Mouse (Mus musculus): ENCODE measurements at regions not wholly inside any gene's neighbourhood (a gene's known extent, or its start where the extent isn't known, plus 50 kb on each side); places are given as distances from the start of the nearest gene placed in this dataset.

DNA sequence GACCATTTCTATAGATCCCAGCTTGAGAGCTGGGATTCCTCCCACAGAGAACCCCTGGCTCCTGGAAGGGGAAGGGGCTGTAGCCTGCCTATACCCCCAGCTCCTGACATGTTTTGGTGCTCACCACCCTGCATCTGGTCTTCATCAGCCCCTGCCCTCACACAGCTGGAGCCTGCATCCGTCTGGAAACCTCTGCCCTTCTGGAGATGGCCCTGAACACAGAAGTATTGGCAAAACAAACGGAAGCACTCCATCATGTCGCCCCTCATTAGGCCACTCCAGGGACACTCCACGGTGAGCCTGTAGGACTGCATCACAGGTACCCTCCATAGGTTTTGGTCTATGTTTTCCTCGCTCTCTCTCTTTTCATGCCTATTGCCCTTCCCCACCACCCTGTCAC is 231.3 kb downstream of the Rybp start:
- no peaks in the 10 kb centered on the region for H3K36me3 ChIP-seq
- 80% methylated on average over 5 of the region's 5 CpGs for WGBS
- no peak overlapping the region for H3K9ac ChIP-seq (replicated peaks)
- H3K4me2 ChIP-seq (replicated peaks): no peak overlapping the region
- H3K4me1 ChIP-seq (replicated peaks): peaks cover 4% of the 10 kb centered on the region
- ATAC-seq: no peak
- no peak overlapping the region for H3K4me3 ChIP-seq (replicated peaks)
- H3K9me3 ChIP-seq: no peaks in the 10 kb centered on the region
- no peak overlapping the region for H3K27ac ChIP-seq
- peaks cover 36% of the 10 kb centered on the region for H3K27me3 ChIP-seq

GRCm38 (mm10) chr6:100052955-100053795 is 234.1 kb downstream of the Rybp start:
- Histone ChIP-seq H3K9me3 (no peaks in the 10 kb centered on the region), H3K27ac (no peak overlapping the region), H3K4me2 (replicated peaks) (no peak overlapping the region), H3K4me3 (replicated peaks) (no peak overlapping the region), H3K9ac (replicated peaks) (no peak overlapping the region), H3K36me3 (no peaks in the 10 kb centered on the region), H3K4me1 (replicated peaks) (peaks cover 10% of the 10 kb centered on the region), H3K27me3 (peaks cover 53% of the 10 kb centered on the region)
- 84% methylated on average over 8 of the region's 8 CpGs for WGBS
- no peak for ATAC-seq

DNA sequence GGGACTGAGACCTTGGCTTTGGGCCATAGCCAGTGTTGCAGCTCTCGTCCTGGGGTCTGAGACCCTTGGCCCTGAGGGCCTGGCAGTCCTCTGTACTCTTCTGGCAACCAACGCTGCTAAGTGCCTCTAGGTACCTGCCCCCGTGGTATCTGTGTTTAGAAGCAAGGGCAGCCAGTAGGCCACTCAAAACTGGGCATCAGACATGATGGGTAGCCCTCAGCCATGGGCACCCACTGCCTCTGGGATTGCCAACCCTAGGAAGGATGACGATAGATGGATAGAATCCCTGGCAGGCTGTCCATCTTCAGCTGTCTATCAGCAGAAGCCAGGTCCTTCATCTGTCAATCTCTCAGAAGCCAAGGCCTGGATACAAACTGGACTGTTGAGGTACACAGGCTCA is 234.9 kb downstream of the Rybp start:
- Histone ChIP-seq H3K27me3 (peaks cover 56% of the 10 kb centered on the region), H3K36me3 (no peaks in the 10 kb centered on the region), H3K9ac (replicated peaks) (no peak overlapping the region), H3K9me3 (no peaks in the 10 kb centered on the region), H3K4me2 (replicated peaks) (no peak overlapping the region), H3K4me1 (replicated peaks) (peaks cover 10% of the 10 kb centered on the region), H3K4me3 (replicated peaks) (no peak overlapping the region), H3K27ac (no peak overlapping the region)
- no peak for ATAC-seq
- 87% methylated on average over 4 of the region's 4 CpGs for WGBS

DNA sequence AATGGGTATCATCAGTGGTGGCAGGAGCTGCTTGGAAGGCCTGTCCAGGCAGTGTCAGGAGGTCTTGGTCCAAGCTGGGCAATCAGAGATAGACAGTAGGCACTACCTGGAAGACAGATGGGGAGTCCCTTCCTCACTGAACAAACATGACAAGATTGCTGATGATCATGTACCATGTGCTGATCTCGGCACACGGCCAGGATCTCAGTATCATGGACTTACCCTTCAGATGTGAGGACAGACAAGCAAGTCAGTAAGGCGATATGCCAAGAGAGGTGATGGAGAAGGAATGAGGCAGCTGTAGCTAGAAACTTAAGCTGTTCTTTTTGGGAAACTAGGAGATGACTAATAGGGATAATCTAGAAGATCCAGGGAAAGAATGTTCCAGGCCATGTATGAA is 238.2 kb downstream of the Rybp start:
- no peak overlapping the region for H3K4me2 ChIP-seq (replicated peaks)
- no peaks in the 10 kb centered on the region for H3K36me3 ChIP-seq
- H3K9me3 ChIP-seq: no peaks in the 10 kb centered on the region
- H3K27me3 ChIP-seq: peaks cover 74% of the 10 kb centered on the region
- H3K9ac ChIP-seq (replicated peaks): no peak overlapping the region
- H3K4me3 ChIP-seq (replicated peaks): no peak overlapping the region
- no peak overlapping the region for H3K27ac ChIP-seq
- H3K4me1 ChIP-seq (replicated peaks): peaks cover 26% of the 10 kb centered on the region
- ATAC-seq: no peak
- WGBS: 99% methylated on average over 3 of the region's 3 CpGs

GRCm38 (mm10) chr6:100046186-100046990 is 240.9 kb downstream of the Rybp start:
- H3K4me1 ChIP-seq (replicated peaks): peaks cover 23% of the 10 kb centered on the region
- H3K27me3 ChIP-seq: peaks cover 82% of the 10 kb centered on the region
- no peak overlapping the region for H3K27ac ChIP-seq
- no peaks in the 10 kb centered on the region for H3K36me3 ChIP-seq
- H3K4me3 ChIP-seq (replicated peaks): no peak overlapping the region
- no peaks in the 10 kb centered on the region for H3K9me3 ChIP-seq
- WGBS: 15% methylated on average over 12 of the region's 12 CpGs
- H3K4me2 ChIP-seq (replicated peaks): peak overlapping the region; percentile 18; the same call in 1 of the 2 replicates
- ATAC-seq: peak; percentile 68
- H3K9ac ChIP-seq (replicated peaks): no peak overlapping the region

GRCm38 (mm10) chr6:100045109-100045508 is 242.2 kb downstream of the Rybp start:
- Histone ChIP-seq H3K4me3 (replicated peaks) (no peak overlapping the region), H3K4me1 (replicated peaks) (peaks cover 29% of the 10 kb centered on the region), H3K9me3 (no peaks in the 10 kb centered on the region), H3K27me3 (peaks cover 78% of the 10 kb centered on the region), H3K27ac (no peak overlapping the region), H3K4me2 (replicated peaks) (no peak overlapping the region), H3K36me3 (no peaks in the 10 kb centered on the region), H3K9ac (replicated peaks) (no peak overlapping the region)
- no peak for ATAC-seq
- 90% methylated on average over 6 of the region's 6 CpGs for WGBS

GRCm38 (mm10) chr6:100041161-100041560 is 246.1 kb downstream of the Rybp start:
- WGBS: 53% methylated on average over 5 of the region's 5 CpGs
- Histone ChIP-seq H3K4me1 (replicated peaks) (peaks cover 22% of the 10 kb centered on the region), H3K27me3 (peaks cover 61% of the 10 kb centered on the region)

GRCm38 (mm10) chr6:100040459-100040984 is 246.8 kb downstream of the Rybp start:
- no peak for ATAC-seq
- H3K27me3 ChIP-seq: peaks cover 62% of the 10 kb centered on the region

More at GRCm38 (mm10) chr6:100041161-100041560, 246.1 kb downstream of the Rybp start:
- Histone ChIP-seq H3K4me2 (replicated peaks) (no peak overlapping the region), H3K9ac (replicated peaks) (no peak overlapping the region), H3K36me3 (no peaks in the 10 kb centered on the region), H3K9me3 (no peaks in the 10 kb centered on the region), H3K27ac (no peak overlapping the region), H3K4me3 (replicated peaks) (no peak overlapping the region)
- ATAC-seq: no peak

DNA sequence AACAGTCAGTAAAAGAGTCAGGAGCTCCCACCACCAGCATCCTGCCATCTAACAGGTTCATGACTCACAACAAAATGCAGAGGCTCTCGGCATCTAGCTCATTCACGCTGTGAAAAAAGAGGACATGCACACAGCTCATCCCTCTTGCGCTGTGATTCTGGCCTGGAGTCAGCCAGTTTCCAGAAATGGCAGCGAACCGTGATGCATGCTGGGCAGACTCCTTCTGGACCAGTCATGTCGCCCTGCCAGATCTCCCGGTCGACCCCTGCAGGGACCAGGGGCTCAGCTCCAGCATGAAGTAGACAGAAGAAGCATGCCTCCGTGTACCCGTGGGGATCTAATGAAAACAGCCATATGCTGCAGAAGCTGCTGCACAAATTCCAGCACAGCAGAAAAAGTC is 254.6 kb downstream of the Rybp start:
- peaks cover 59% of the 10 kb centered on the region for H3K27me3 ChIP-seq
- H3K4me3 ChIP-seq (replicated peaks): no peak overlapping the region
- H3K4me1 ChIP-seq (replicated peaks): peaks cover 15% of the 10 kb centered on the region
- no peaks in the 10 kb centered on the region for H3K9me3 ChIP-seq
- no peak overlapping the region for H3K9ac ChIP-seq (replicated peaks)
- ATAC-seq: no peak
- no peaks in the 10 kb centered on the region for H3K36me3 ChIP-seq
- H3K27ac ChIP-seq: no peak overlapping the region
- WGBS: 89% methylated on average over 10 of the region's 10 CpGs
- no peak overlapping the region for H3K4me2 ChIP-seq (replicated peaks)

More at GRCm38 (mm10) chr6:100040459-100040984, 246.8 kb downstream of the Rybp start:
- no peak overlapping the region for H3K9ac ChIP-seq (replicated peaks)
- no peak overlapping the region for H3K4me2 ChIP-seq (replicated peaks)
- no peak overlapping the region for H3K27ac ChIP-seq
- no peak overlapping the region for H3K4me3 ChIP-seq (replicated peaks)
- no peaks in the 10 kb centered on the region for H3K36me3 ChIP-seq
- H3K4me1 ChIP-seq (replicated peaks): peaks cover 15% of the 10 kb centered on the region
- no peaks in the 10 kb centered on the region for H3K9me3 ChIP-seq
- WGBS: 55% methylated on average over 7 of the region's 7 CpGs

DNA sequence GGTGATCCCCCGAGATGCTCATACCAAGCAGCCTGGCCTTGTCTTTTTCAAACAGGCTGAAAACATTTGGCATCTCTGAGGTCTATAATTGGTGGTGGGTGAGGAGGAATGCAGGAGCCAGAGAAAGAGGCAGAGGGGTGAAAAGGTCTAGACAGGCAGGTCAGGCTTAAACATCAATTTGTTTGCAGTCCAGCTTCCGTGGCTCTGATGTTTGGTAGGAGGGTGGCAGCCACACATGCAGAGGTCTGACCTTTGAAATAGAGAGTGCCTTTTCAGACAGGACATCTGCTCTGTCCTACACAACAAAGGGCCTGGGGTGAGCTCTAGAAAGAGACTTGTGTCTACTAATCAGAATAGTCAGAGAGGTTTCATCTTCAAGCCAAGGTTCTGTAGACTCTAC is 256.8 kb downstream of the Rybp start:
- peaks cover 25% of the 10 kb centered on the region for H3K4me1 ChIP-seq (replicated peaks)
- ATAC-seq: no peak
- H3K9me3 ChIP-seq: no peaks in the 10 kb centered on the region
- H3K36me3 ChIP-seq: no peaks in the 10 kb centered on the region
- 28% methylated on average over 2 of the region's 2 CpGs for WGBS
- H3K27me3 ChIP-seq: peaks cover 51% of the 10 kb centered on the region
- no peak overlapping the region for H3K4me2 ChIP-seq (replicated peaks)
- no peak overlapping the region for H3K9ac ChIP-seq (replicated peaks)
- H3K27ac ChIP-seq: no peak overlapping the region
- H3K4me3 ChIP-seq (replicated peaks): no peak overlapping the region

- H3K27ac ChIP-seq: no peak overlapping the region
- no peak overlapping the region for H3K4me3 ChIP-seq (replicated peaks)
- WGBS: 31% methylated on average over 9 of the region's 9 CpGs
- H3K4me1 ChIP-seq (replicated peaks): peaks cover 29% of the 10 kb centered on the region
- H3K36me3 ChIP-seq: no peaks in the 10 kb centered on the region
- no peak overlapping the region for H3K9ac ChIP-seq (replicated peaks)
- no peak overlapping the region for H3K4me2 ChIP-seq (replicated peaks)
- no peaks in the 10 kb centered on the region for H3K9me3 ChIP-seq
- H3K27me3 ChIP-seq: peaks cover 50% of the 10 kb centered on the region
- ATAC-seq: no peak
Measured at GRCm38 (mm10) chr6:100030010-100030409, 257.3 kb downstream of the Rybp start.

GRCm38 (mm10) chr6:100027524-100027923 is 259.8 kb downstream of the Rybp start:
- H3K4me2 ChIP-seq (replicated peaks): no peak overlapping the region
- 36% methylated on average over 5 of the region's 5 CpGs for WGBS
- no peak for ATAC-seq
- no peak overlapping the region for H3K27ac ChIP-seq
- H3K27me3 ChIP-seq: peaks cover 39% of the 10 kb centered on the region
- no peak overlapping the region for H3K4me3 ChIP-seq (replicated peaks)
- no peaks in the 10 kb centered on the region for H3K9me3 ChIP-seq
- H3K4me1 ChIP-seq (replicated peaks): peaks cover 37% of the 10 kb centered on the region
- H3K36me3 ChIP-seq: no peaks in the 10 kb centered on the region
- no peak overlapping the region for H3K9ac ChIP-seq (replicated peaks)

Data from midbrain, embryonic 13.5 days (tissue).